ENCODE assay signal across 9 mouse cellular contexts in genomic region chr1:90998891-90999611, GRCm38 (mm10). TPM values are rescaled to one million over a fixed set of nuclear protein-coding genes. Genes with fewer than 3 reads are reported as not detected.
DNase-seq lines count a peak whose midpoint lies in the region; ATAC-seq and TF ChIP-seq lines count a peak whose summit lies in the region.
"Had no signal": no experiment of that assay in that cellular context is flagged by ENCODE, and none has a peak within 500 bp of the region (broad histone marks: within the 10 kb centered on the region; RNA-seq: fewer than 3 reads in every experiment).

No protein-coding gene starts in this region.

- peak overlapping the region; percentile 68 for H3ac ChIP-seq in C2C12 (ENCODE audit: control insufficient read depth, insufficient read length, low read depth)

- 1% methylated on average over 30 of the region's 41 CpGs for WGBS in embryonic facial prominence, embryonic 14.5 days
- WGBS in intestine, embryonic 15.5 days: 2% methylated on average over 41 of the region's 41 CpGs
- WGBS in midbrain, embryonic 16.5 days: 2% methylated on average over 36 of the region's 41 CpGs

- DNase-seq in cerebellum, postnatal 14 days: peak; percentile 22 to 33
- no peak for DNase-seq in cerebellum, adult 8-10 months
- no peak for DNase-seq in embryonic facial prominence, embryonic 14.5 days (ENCODE audit: low spot score)
- no peak for DNase-seq in spleen, adult 12 weeks (ENCODE audit: low spot score)

- peak overlapping the region; percentile 89 for H3K4me3 ChIP-seq in C2C12 (ENCODE audit: insufficient read depth, poor library complexity, severe bottlenecking)
- peak overlapping the region; percentile 81 for H3K4me3 ChIP-seq in embryonic facial prominence, embryonic 14.5 days (ENCODE audit: low read depth, low read length)
- H3K4me3 ChIP-seq in intestine, embryonic 15.5 days (replicated peaks): peak overlapping the region; percentile 60
- peak overlapping the region; percentile 74 for H3K4me3 ChIP-seq in midbrain, embryonic 16.5 days (ENCODE audit: low read depth, low read length)

- H3K4me1 ChIP-seq in embryonic facial prominence, embryonic 14.5 days (ENCODE audit: control insufficient read depth, insufficient read depth, low read length): peaks cover 10% of the 10 kb centered on the region
- H3K4me1 ChIP-seq in intestine, embryonic 15.5 days (replicated peaks): peaks cover 13% of the 10 kb centered on the region
- H3K4me1 ChIP-seq in midbrain, embryonic 16.5 days (ENCODE audit: control insufficient read depth, insufficient read depth, low read length): peaks cover 16% of the 10 kb centered on the region

- peak; percentile 69 for ATAC-seq in embryonic facial prominence, embryonic 14.5 days (ENCODE audit: low read depth)
- ATAC-seq in intestine, embryonic 15.5 days: peak; percentile 68
- peak; percentile 71 for ATAC-seq in midbrain, embryonic 16.5 days
- no peak for ATAC-seq in monocyte, adult 5-6 weeks (replicated peaks; ENCODE audit: insufficient number of reproducible peaks, low FRiP score, low TSS enrichment, poor library complexity, severe bottlenecking)

- no peaks in the 10 kb centered on the region for H3K9me3 ChIP-seq in embryonic facial prominence, embryonic 14.5 days (ENCODE audit: control insufficient read depth, low read length)
- no peaks in the 10 kb centered on the region for H3K9me3 ChIP-seq in intestine, embryonic 15.5 days
- no peaks in the 10 kb centered on the region for H3K9me3 ChIP-seq in midbrain, embryonic 16.5 days (replicated peaks; ENCODE audit: control insufficient read depth, low read length, poor library complexity, severe bottlenecking)

- peaks cover 44% of the 10 kb centered on the region for H3K79me3 ChIP-seq in C2C12 (ENCODE audit: low read depth)

- no peaks in the 10 kb centered on the region for H3K27me3 ChIP-seq in C2C12 (ENCODE audit: control insufficient read depth, insufficient read depth, insufficient read length)
- no peaks in the 10 kb centered on the region for H3K27me3 ChIP-seq in embryonic facial prominence, embryonic 14.5 days (replicated peaks; ENCODE audit: control insufficient read depth, insufficient read depth, low read length)
- H3K27me3 ChIP-seq in intestine, embryonic 15.5 days (replicated peaks): no peaks in the 10 kb centered on the region
- H3K27me3 ChIP-seq in midbrain, embryonic 16.5 days (ENCODE audit: control insufficient read depth, insufficient read depth, low read depth, low read length): no peaks in the 10 kb centered on the region

- peaks cover 55% of the 10 kb centered on the region for H3K79me2 ChIP-seq in C2C12 (ENCODE audit: control insufficient read depth, insufficient read depth)

- peak overlapping the region; percentile 63; the same call in 1 of the 2 replicates for H3K27ac ChIP-seq in embryonic facial prominence, embryonic 14.5 days (replicated peaks; ENCODE audit: low read depth, low read length)
- H3K27ac ChIP-seq in intestine, embryonic 15.5 days: no peak overlapping the region
- peak overlapping the region; percentile 62 for H3K27ac ChIP-seq in midbrain, embryonic 16.5 days (ENCODE audit: low read length)

- H3K36me3 ChIP-seq in C2C12 (ENCODE audit: control insufficient read depth, insufficient read depth): no peaks in the 10 kb centered on the region
- no peaks in the 10 kb centered on the region for H3K36me3 ChIP-seq in embryonic facial prominence, embryonic 14.5 days (ENCODE audit: control insufficient read depth, insufficient read depth, low read length)
- no peaks in the 10 kb centered on the region for H3K36me3 ChIP-seq in intestine, embryonic 15.5 days
- H3K36me3 ChIP-seq in midbrain, embryonic 16.5 days (ENCODE audit: control insufficient read depth, insufficient read depth, low read length): no peaks in the 10 kb centered on the region

- TF ChIP-seq CTCF in C2C12 (IDR thresholded peaks at IDR 0.05; ENCODE audit: control insufficient read depth, insufficient read depth, insufficient read length): no peak

- H3K4me2 ChIP-seq in embryonic facial prominence, embryonic 14.5 days (ENCODE audit: low read depth, low read length): peak overlapping the region; percentile 99
- peak overlapping the region; percentile 98 for H3K4me2 ChIP-seq in intestine, embryonic 15.5 days (replicated peaks)
- peak overlapping the region; percentile 60 for H3K4me2 ChIP-seq in midbrain, embryonic 16.5 days (ENCODE audit: low read length)

- H3K9ac ChIP-seq in embryonic facial prominence, embryonic 14.5 days (ENCODE audit: low read depth, low read length): peak overlapping the region; percentile 90
- peak overlapping the region; percentile 84 for H3K9ac ChIP-seq in intestine, embryonic 15.5 days
- peak overlapping the region; percentile 83 for H3K9ac ChIP-seq in midbrain, embryonic 16.5 days (ENCODE audit: low read depth, low read length)

TF ChIP-seq in C2C12, 6 proteins besides CTCF, POLR2A, EP300 and RAD21:
- TF ChIP-seq CEBPB (IDR thresholded peaks at IDR 0.05; ENCODE audit: low read depth) (no peak), MAX (IDR thresholded peaks at IDR 0.05) (peak; percentile 22), USF1 (IDR thresholded peaks at IDR 0.05; ENCODE audit: low read depth) (no peak), MYOD1 (IDR thresholded peaks at IDR 0.05; ENCODE audit: control insufficient read depth, insufficient read length, low read depth) (no peak)

RNA-seq across cellular contexts. Expression of gene Lrrfip1, which starts 0.5 kb away (rescaled TPM):
- polyA plus RNA-seq in C2C12 (2012; fragmentation: generic; extraction: Trizol): 74.1 TPM
- polyA plus RNA-seq in embryonic facial prominence, embryonic 14.5 days (2014; fragmentation: Nextera tagmentation; extraction: Ambion mirVana): 51.6 and 58.6 TPM in 2 replicates
- 58.7 and 63.5 TPM in 2 replicates for polyA plus RNA-seq in intestine, embryonic 15.5 days (2015; fragmentation: Nextera tagmentation; extraction: Ambion mirVana)
- 42.7 and 44.4 TPM in 2 replicates for polyA plus RNA-seq in midbrain, embryonic 16.5 days (2015; fragmentation: Nextera tagmentation; extraction: Ambion mirVana)
- 527 to 604 TPM (median 547 TPM) in 3 replicates for total RNA-seq in monocyte, adult 5-6 weeks (2017)

RNA-seq across cellular contexts. Expression of gene Rab17, which starts 29.6 kb away (rescaled TPM):
- 0.02 TPM for polyA plus RNA-seq in C2C12 (2012; fragmentation: generic; extraction: Trizol)
- 2.4 and 2.5 TPM in 2 replicates for polyA plus RNA-seq in embryonic facial prominence, embryonic 14.5 days (2014; fragmentation: Nextera tagmentation; extraction: Ambion mirVana)
- 35.2 and 41.0 TPM in 2 replicates for polyA plus RNA-seq in intestine, embryonic 15.5 days (2015; fragmentation: Nextera tagmentation; extraction: Ambion mirVana)
- 0.17 and 0.19 TPM in 2 replicates for polyA plus RNA-seq in midbrain, embryonic 16.5 days (2015; fragmentation: Nextera tagmentation; extraction: Ambion mirVana)
- not detected in 3 replicates for total RNA-seq in monocyte, adult 5-6 weeks (2017)

RNA-seq across cellular contexts. Expression of gene Prlh, which starts 46.1 kb away (rescaled TPM):
- not detected for polyA plus RNA-seq in C2C12 (2012; fragmentation: generic; extraction: Trizol)
- not detected in 2 replicates for polyA plus RNA-seq in embryonic facial prominence, embryonic 14.5 days (2014; fragmentation: Nextera tagmentation; extraction: Ambion mirVana)
- not detected in 2 replicates for polyA plus RNA-seq in intestine, embryonic 15.5 days (2015; fragmentation: Nextera tagmentation; extraction: Ambion mirVana)
- not detected in 2 replicates for polyA plus RNA-seq in midbrain, embryonic 16.5 days (2015; fragmentation: Nextera tagmentation; extraction: Ambion mirVana)
- not detected in 3 replicates for total RNA-seq in monocyte, adult 5-6 weeks (2017)
- total RNA-seq: CH12.LX had no signal

Comparison
In these comparisons a context has a peak if more than half of its experiments do, and no peak if none do; other contexts are left out.
1. DNase-seq: peak in cerebellum, postnatal 14 days (2 of 2); none in cerebellum, adult 8-10 months (single experiment), embryonic facial prominence, embryonic 14.5 days (single experiment) and spleen, adult 12 weeks (single experiment).
2. RNA of gene Rab17, which starts 29.6 kb away (polyA plus RNA-seq): 35.2 to 41.0 TPM in intestine, embryonic 15.5 days; 2.4 to 2.5 TPM in embryonic facial prominence, embryonic 14.5 days, 0.17 to 0.19 TPM in midbrain, embryonic 16.5 days and 0.02 TPM in C2C12 (single experiment); every median in the first group is over 10 times any median in the second.
3. Peak in every context shown above with its lines, with median percentiles within 50 percentile points of each other: H3K4me3 ChIP-seq, H3K4me2 ChIP-seq and H3K9ac ChIP-seq.